Mouse (Mus musculus) MEL (cell line): Measurements from ENCODE around the gene 1600002K03Rik. TPM values are rescaled to one million over a fixed set of nuclear protein-coding genes. Genes with fewer than 3 reads are reported as not detected.

Source experiments
- DNase-seq: peaks from one replicate; pipeline ENCODE4 v3.0.0; 2011; ENCODE audit warnings: low read depth, low spot score
- H3K27ac ChIP-seq: 2 replicates; pipeline ENCODE4 v1.5.1; 2012; ENCODE audit warnings: low read depth, mild to moderate bottlenecking, control low read depth, low read length, moderate library complexity; ENCODE audit not compliant: control insufficient read depth
- H3K27me3 ChIP-seq, 2 experiments: fragments of 150-350 bp in 1 of 2; sonication (generic) in 1 of 2; 2 replicates each; pipeline ENCODE4 v1.6.1; 2012; ENCODE audit warnings: low read length in 2 of 2, mild to moderate bottlenecking in 2 of 2, improper control_type of control experiment in 1 of 2, moderate library complexity in 1 of 2; ENCODE audit not compliant: insufficient read depth in 2 of 2, control insufficient read depth in 1 of 2
- H3K36me3 ChIP-seq, 2 experiments: 2 replicates each; pipeline ENCODE4 v1.6.1; 2012 to 2014; ENCODE audit warnings: low read length in 2 of 2, improper control_type of control experiment in 1 of 2, inconsistent platforms in 1 of 2, mild to moderate bottlenecking in 1 of 2; ENCODE audit not compliant: insufficient read depth in 2 of 2, control insufficient read depth in 1 of 2
- H3K4me1 ChIP-seq, 2 experiments: fragments of 150-350 bp in 1 of 2; sonication (generic) in 1 of 2; 2 replicates each; pipeline ENCODE4 v1.6.1; 2012; ENCODE audit warnings: low read length in 2 of 2, improper control_type of control experiment in 1 of 2, mild to moderate bottlenecking in 1 of 2; ENCODE audit not compliant: insufficient read depth in 2 of 2, control insufficient read depth in 1 of 2
- H3K4me3 ChIP-seq, 2 experiments: fragments of 150-350 bp in 1 of 2; sonication (generic) in 1 of 2; 2 replicates each; pipeline ENCODE4 v1.5.1; 2012; ENCODE audit warnings: low read depth in 2 of 2, low read length in 2 of 2, mild to moderate bottlenecking in 2 of 2, moderate library complexity in 2 of 2, control low read depth in 1 of 2, improper control_type of control experiment in 1 of 2; ENCODE audit not compliant: control insufficient read depth in 1 of 2, insufficient read depth in 1 of 2
- H3K79me2 ChIP-seq: 2 replicates; pipeline ENCODE4 v1.6.1; 2012; ENCODE audit warnings: mild to moderate bottlenecking, low read length, moderate library complexity; ENCODE audit not compliant: control insufficient read depth, poor library complexity, insufficient read depth
- H3K9ac ChIP-seq: 2 replicates; pipeline ENCODE4 v1.6.1; 2012; ENCODE audit warnings: low read depth, mild to moderate bottlenecking, control low read depth, low read length, moderate library complexity; ENCODE audit not compliant: control insufficient read depth, poor library complexity, severe bottlenecking
- H3K9me3 ChIP-seq: fragments of 150-350 bp; sonication (generic); replicated peaks from 2 replicates; pipeline ENCODE4 v1.6.1; 2012; ENCODE audit warnings: mild to moderate bottlenecking, low read length, improper control_type of control experiment, moderate library complexity; ENCODE audit not compliant: insufficient read depth
- BHLHE40 ChIP-seq: IDR thresholded peaks from 2 replicates; pipeline ENCODE4 v1.6.1; 2012; ENCODE audit warnings: low read depth, mild to moderate bottlenecking, inconsistent platforms, low read length, improper control_type of control experiment, borderline replicate concordance
- ELF1 ChIP-seq: IDR thresholded peaks from 2 replicates; pipeline ENCODE4 v1.6.1; 2014; ENCODE audit warnings: low read depth, mild to moderate bottlenecking, inconsistent platforms, low read length, improper control_type of control experiment, moderate library complexity
- ETS1 ChIP-seq: IDR thresholded peaks from 2 replicates; pipeline ENCODE4 v1.6.1; 2012; ENCODE audit warnings: low read depth, mild to moderate bottlenecking, inconsistent platforms, low read length, improper control_type of control experiment, moderate library complexity
- GATA1 ChIP-seq: IDR thresholded peaks from 2 replicates; pipeline ENCODE4 v1.6.1; 2011; ENCODE audit warnings: low read depth, low read length, improper control_type of control experiment
- HCFC1 ChIP-seq: IDR thresholded peaks from 2 replicates; pipeline ENCODE4 v1.6.1; 2012; ENCODE audit warnings: low read depth, mild to moderate bottlenecking, inconsistent platforms, low read length, improper control_type of control experiment, moderate library complexity
- KAT2A ChIP-seq: conservative IDR thresholded peaks from 2 replicates; pipeline ENCODE4 v1.6.1; 2012; ENCODE audit warnings: low read depth, low read length, improper control_type of control experiment, inconsistent platforms
- MAFK ChIP-seq: IDR thresholded peaks from 2 replicates; pipeline ENCODE4 v1.6.1; 2011; ENCODE audit warnings: low read depth, mild to moderate bottlenecking, low read length, improper control_type of control experiment, borderline replicate concordance
- MAX ChIP-seq: IDR thresholded peaks from 2 replicates; pipeline ENCODE4 v1.6.1; 2011; ENCODE audit warnings: low read length, improper control_type of control experiment
- MAZ ChIP-seq: IDR thresholded peaks from 2 replicates; pipeline ENCODE4 v1.6.1; 2012; ENCODE audit warnings: low read depth, mild to moderate bottlenecking, inconsistent platforms, low read length, improper control_type of control experiment
- MXI1 ChIP-seq: IDR thresholded peaks from 2 replicates; pipeline ENCODE4 v1.6.1; 2011; ENCODE audit warnings: mild to moderate bottlenecking, low read depth, low read length, improper control_type of control experiment
- MYC ChIP-seq: IDR thresholded peaks from 2 replicates; pipeline ENCODE4 v1.6.1; 2011; ENCODE audit warnings: low read depth, mild to moderate bottlenecking, low read length, improper control_type of control experiment, moderate library complexity
- NELFE ChIP-seq: IDR thresholded peaks from 2 replicates; pipeline ENCODE4 v1.6.1; 2011; ENCODE audit warnings: low read depth, low read length, improper control_type of control experiment
- NRF1 ChIP-seq: IDR thresholded peaks from 2 replicates; pipeline ENCODE4 v1.6.1; 2014; ENCODE audit warnings: low read depth, mild to moderate bottlenecking, inconsistent platforms, low read length, improper control_type of control experiment, moderate library complexity; ENCODE audit not compliant: poor library complexity, insufficient read depth, severe bottlenecking
- POLR2A ChIP-seq, 2 experiments: IDR thresholded peaks; 2 replicates each; pipeline ENCODE4 v1.6.1; 2011 to 2012; ENCODE audit warnings: low read length in 2 of 2, mild to moderate bottlenecking in 2 of 2, control low read depth in 1 of 2, improper control_type of control experiment in 1 of 2, low read depth in 1 of 2, moderate library complexity in 1 of 2; ENCODE audit not compliant: control insufficient read depth in 1 of 2, insufficient read depth in 1 of 2, poor library complexity in 1 of 2
- POLR2AphosphoS2 ChIP-seq: IDR thresholded peaks from 2 replicates; pipeline ENCODE4 v1.6.1; 2011; ENCODE audit warnings: low read length, improper control_type of control experiment
- POLR2AphosphoS5 ChIP-seq: IDR thresholded peaks from 2 replicates; pipeline ENCODE4 v1.6.1; 2012; ENCODE audit warnings: low read depth, borderline replicate concordance, mild to moderate bottlenecking, inconsistent platforms, low read length, moderate library complexity, mixed read lengths
- RCOR1 ChIP-seq: IDR thresholded peaks from 2 replicates; pipeline ENCODE4 v1.6.1; 2012; ENCODE audit warnings: low read depth, mild to moderate bottlenecking, inconsistent platforms, low read length, improper control_type of control experiment
- SIN3A ChIP-seq: IDR thresholded peaks from 2 replicates; pipeline ENCODE4 v1.6.1; 2012; ENCODE audit warnings: low read length, improper control_type of control experiment, inconsistent platforms
- SMC3 ChIP-seq: IDR thresholded peaks from 2 replicates; pipeline ENCODE4 v1.6.1; 2011; ENCODE audit warnings: low read depth, low read length, improper control_type of control experiment
- TAL1 ChIP-seq: IDR thresholded peaks from 2 replicates; pipeline ENCODE4 v1.6.1; 2012; ENCODE audit warnings: mild to moderate bottlenecking, inconsistent platforms, low read length, moderate library complexity, mixed read lengths
- TBP ChIP-seq: IDR thresholded peaks from 2 replicates; pipeline ENCODE4 v1.8.0; 2011; ENCODE audit warnings: low read depth, low read length, improper control_type of control experiment
- TCF12 ChIP-seq: IDR thresholded peaks from 2 replicates; pipeline ENCODE4 v1.6.1; 2014; ENCODE audit warnings: low read depth, mild to moderate bottlenecking, inconsistent platforms, low read length, improper control_type of control experiment, moderate library complexity
- ZC3H11A ChIP-seq: IDR thresholded peaks from 2 replicates; pipeline ENCODE4 v1.6.1; 2012; ENCODE audit warnings: low read depth, mild to moderate bottlenecking, inconsistent platforms, low read length, improper control_type of control experiment
- ZMIZ1 ChIP-seq: IDR thresholded peaks from 2 replicates; pipeline ENCODE4 v1.6.1; 2012; ENCODE audit warnings: low read depth, mild to moderate bottlenecking, inconsistent platforms, low read length, improper control_type of control experiment, moderate library complexity
- polyA plus RNA-seq, 2 experiments: library from polyadenylated mRNA; stranded (reverse) in 1 of 2; unstranded in 1 of 2; fragments of >175 nt in 1 of 2; fragments of >200 nt in 1 of 2; gene quantifications; 2 replicates each; pipeline versions ENCODE4 v1.2.1 to v1.2.4; 2012; ENCODE audit warnings: low replicate concordance in 2 of 2, low read depth in 1 of 2; ENCODE audit not compliant: insufficient read length in 2 of 2, insufficient read depth in 1 of 2, missing spikeins in 1 of 2
- total RNA-seq: library from RNA; depleted of rRNA; stranded (reverse); fragments of 300-350 nt; gene quantifications from 2 replicates; pipeline ENCODE4 v1.2.3, GENCODE M21; 2012

Gene 1600002K03Rik
- total and polyA plus RNA-seq, 3 experiments = 11.4 to 16.9 TPM; not detected in 1

GRCm38 (mm10) chr10:80141243-80141642, 31.5 kb upstream of the 1600002K03Rik start (continued):
- TF ChIP-seq ZMIZ1 = peak; percentile 65; the same call in 1 of the 2 replicates
- peak; percentile 67 for TF ChIP-seq SMC3
- TF ChIP-seq GATA1 = no peak
- TF ChIP-seq KAT2A = no peak; the same call in 1 of the 2 replicates
- TF ChIP-seq POLR2A (IDR thresholded peaks at IDR 0.05; ENCODE audit: control insufficient read depth in 1 of 2, insufficient read depth in 1 of 2, low read depth in 1 of 2, low read length in 2 of 2, poor library complexity in 1 of 2) = peak; percentile 10 to 86; a peak in 2 of 4 replicates
- peak; percentile 92 for TF ChIP-seq HCFC1
- peak; percentile 93 for TF ChIP-seq SIN3A
- TF ChIP-seq MYC = no peak; the same call in 1 of the 2 replicates
- no peak for TF ChIP-seq RCOR1
- TF ChIP-seq POLR2AphosphoS5 = no peak

GRCm38 (mm10) chr10:80141786-80142529, 30.8 kb upstream of the 1600002K03Rik start:
- Histone ChIP-seq H3K4me1 (peaks cover 0 to 42% of the 10 kb centered on the region in 2 experiments; a peak in 3 of 4 replicates), H3K27ac (peak overlapping the region; percentile 86), H3K27me3 (no peaks in the 10 kb centered on the region)

GRCm38 (mm10) chr10:80142530-80142925, 30.2 kb upstream of the 1600002K03Rik start:
- DNase-seq = no peak
- no peaks in the 10 kb centered on the region for H3K9me3 ChIP-seq
- H3K27ac ChIP-seq = peak overlapping the region; percentile 46
- H3K27me3 ChIP-seq = no peaks in the 10 kb centered on the region
- H3K36me3 ChIP-seq = peaks cover 0 to 19% of the 10 kb centered on the region in 2 experiments; a peak in 2 of 4 replicates
- peak overlapping the region; percentile 89 for H3K9ac ChIP-seq
- peaks cover 29% of the 10 kb centered on the region for H3K79me2 ChIP-seq
- TF ChIP-seq POLR2AphosphoS2 (no peak), ETS1 (peak; percentile 5; the same call in 1 of the 2 replicates), MYC (peak; percentile 11; the same call in 1 of the 2 replicates), SMC3 (0 out of 2 replicates have a peak, but pooled peaks have one; percentile 6), SIN3A (0 out of 2 replicates have a peak, but pooled peaks have one; percentile 48)
- peak overlapping the region; percentile 72 to 79 for H3K4me3 ChIP-seq
- peaks cover 0 to 47% of the 10 kb centered on the region in 2 experiments; a peak in 3 of 4 replicates for H3K4me1 ChIP-seq

More at GRCm38 (mm10) chr10:80141786-80142529, 30.8 kb upstream of the 1600002K03Rik start:
- Histone ChIP-seq H3K9me3 (no peaks in the 10 kb centered on the region), H3K9ac (peak overlapping the region; percentile 89), H3K4me3 (peak overlapping the region; percentile 72 to 79), H3K79me2 (peaks cover 29% of the 10 kb centered on the region), H3K36me3 (peaks cover 0 to 19% of the 10 kb centered on the region in 2 experiments; a peak in 2 of 4 replicates)
- TF ChIP-seq TBP = peak; percentile 54; the same call in 1 of the 2 replicates
- TF ChIP-seq ELF1 = peak; percentile 57
- no peak for TF ChIP-seq BHLHE40
- peak; percentile 45; the same call in 1 of the 2 replicates for TF ChIP-seq ETS1
- peak; percentile 77 to 91; a peak in 3 of 4 replicates for TF ChIP-seq POLR2A (IDR thresholded peaks at IDR 0.05; ENCODE audit: control insufficient read depth in 1 of 2, insufficient read depth in 1 of 2, low read depth in 1 of 2, low read length in 2 of 2, poor library complexity in 1 of 2)
- peak; percentile 84 for TF ChIP-seq MYC
- peak; percentile 78; the same call in 1 of the 2 replicates for TF ChIP-seq ZMIZ1
- TF ChIP-seq TAL1 = no peak
- peak; percentile 91 for TF ChIP-seq KAT2A
- TF ChIP-seq POLR2AphosphoS2 = peak; percentile 91
- peak; percentile 85 for TF ChIP-seq NRF1
- peak; percentile 96 for TF ChIP-seq NELFE
- TF ChIP-seq MAZ = peak; percentile 76; the same call in 1 of the 2 replicates
- peak; percentile 58 for TF ChIP-seq TCF12
- TF ChIP-seq SIN3A = peak; percentile 86; the same call in 1 of the 2 replicates
- TF ChIP-seq ZC3H11A = no peak
- TF ChIP-seq MAFK = no peak
- TF ChIP-seq MXI1 = peak; percentile 79
- peak; percentile 98 for TF ChIP-seq HCFC1
- peak; percentile 96 for TF ChIP-seq MAX
- DNase-seq = peak; percentile 99
